Mouse (Mus musculus): ENCODE results near the gene Ccdc69.
"Not testable (repeated sequence)": the region's sequence is repeated elsewhere in the genome, so short reads cannot be mapped to it uniquely, and the experiment has no call there.

The Ccdc69 gene

GRCm38 (mm10) chr11:55097463-55098188 is 19.7 kb upstream of the Ccdc69 start, which contains the start of gene Gm2a:
Gm2a (plus strand) TSS chr11:55098115.
- DNase-seq (ENCODE audit: low read depth, low spot score), result peak; percentile 97

GRCm38 (mm10) chr11:55096731-55097462 is 19.0 kb upstream of the Ccdc69 start:
- no peak for DNase-seq (ENCODE audit: low read depth, low spot score)

- DNase-seq (ENCODE audit: low read depth, low spot score), result not testable (repeated sequence)
These were observed 18.4 kb upstream of the Ccdc69 start for GRCm38 (mm10) chr11:55096296-55096695.

- DNase-seq (ENCODE audit: low read depth, low spot score), result no peak
These were observed 15.2 kb upstream of the Ccdc69 start for GRCm38 (mm10) chr11:55093096-55093495.

- DNase-seq (ENCODE audit: low read depth, low spot score), result no peak
These were observed 12.0 kb upstream of the Ccdc69 start for GRCm38 (mm10) chr11:55089892-55090291.

- peak; percentile 82 for DNase-seq (ENCODE audit: low read depth, low spot score)
These were observed 9.1 kb upstream of the Ccdc69 start for GRCm38 (mm10) chr11:55087006-55087405.

GRCm38 (mm10) chr11:55085396-55085795 is 7.5 kb upstream of the Ccdc69 start:
- DNase-seq (ENCODE audit: low read depth, low spot score), result no peak

- DNase-seq (ENCODE audit: low read depth, low spot score), result no peak
These were observed 6.7 kb upstream of the Ccdc69 start for GRCm38 (mm10) chr11:55084629-55085028.

- DNase-seq (ENCODE audit: low read depth, low spot score), result no peak
These were observed 3.3 kb upstream of the Ccdc69 start for GRCm38 (mm10) chr11:55081206-55081605.

- DNase-seq (ENCODE audit: low read depth, low spot score), result no peak
These were observed 1.2 kb upstream of the Ccdc69 start for GRCm38 (mm10) chr11:55079180-55079579.

GRCm38 (mm10) chr11:55078502-55078901 is 571 bp upstream of the Ccdc69 start:
- DNase-seq (ENCODE audit: low read depth, low spot score), result no peak

GRCm38 (mm10) chr11:55076234-55076633 is 1.7 kb downstream of the Ccdc69 start:
- DNase-seq (ENCODE audit: low read depth, low spot score), result no peak

GRCm38 (mm10) chr11:55075602-55076001 is 2.3 kb downstream of the Ccdc69 start:
- DNase-seq (ENCODE audit: low read depth, low spot score), result no peak

- no peak for DNase-seq (ENCODE audit: low read depth, low spot score)
These were observed 4.7 kb downstream of the Ccdc69 start for GRCm38 (mm10) chr11:55073191-55073590.

GRCm38 (mm10) chr11:55072467-55072866 is 5.5 kb downstream of the Ccdc69 start:
- DNase-seq (ENCODE audit: low read depth, low spot score), result no peak

GRCm38 (mm10) chr11:55071344-55071743 is 6.6 kb downstream of the Ccdc69 start:
- no peak for DNase-seq (ENCODE audit: low read depth, low spot score)

- no peak for DNase-seq (ENCODE audit: low read depth, low spot score)
These were observed 8.9 kb downstream of the Ccdc69 start for GRCm38 (mm10) chr11:55069023-55069422.

GRCm38 (mm10) chr11:55066921-55067320 is 11.0 kb downstream of the Ccdc69 start:
- no peak for DNase-seq (ENCODE audit: low read depth, low spot score)

GRCm38 (mm10) chr11:55062856-55063255 is 15.1 kb downstream of the Ccdc69 start:
- no peak for DNase-seq (ENCODE audit: low read depth, low spot score)

GRCm38 (mm10) chr11:55060802-55061201 is 17.1 kb downstream of the Ccdc69 start:
- no peak for DNase-seq (ENCODE audit: low read depth, low spot score)

- no peak for DNase-seq (ENCODE audit: low read depth, low spot score)
These were observed 20.4 kb downstream of the Ccdc69 start for GRCm38 (mm10) chr11:55057511-55057910.

- no peak for DNase-seq (ENCODE audit: low read depth, low spot score)
These were observed 27.0 kb downstream of the Ccdc69 start for GRCm38 (mm10) chr11:55050837-55051510.
